Mouse (Mus musculus) cerebellum, adult 18-20 months (tissue): ENCODE results near the gene Rinl.
A peak's percentile ranks its signal among the peaks of the same experiment; 100 is the strongest.

Source experiments
- DNase-seq, 2 experiments: peaks; one replicate each; pipeline ENCODE4 v3.0.0; 2021

Gene Rinl

GRCm38 (mm10) chr7:28781261-28781663, 7.5 kb upstream of the Rinl start:
- no peak for DNase-seq

GRCm38 (mm10) chr7:28785161-28785560, 3.6 kb upstream of the Rinl start:
- no peak for DNase-seq

DNA sequence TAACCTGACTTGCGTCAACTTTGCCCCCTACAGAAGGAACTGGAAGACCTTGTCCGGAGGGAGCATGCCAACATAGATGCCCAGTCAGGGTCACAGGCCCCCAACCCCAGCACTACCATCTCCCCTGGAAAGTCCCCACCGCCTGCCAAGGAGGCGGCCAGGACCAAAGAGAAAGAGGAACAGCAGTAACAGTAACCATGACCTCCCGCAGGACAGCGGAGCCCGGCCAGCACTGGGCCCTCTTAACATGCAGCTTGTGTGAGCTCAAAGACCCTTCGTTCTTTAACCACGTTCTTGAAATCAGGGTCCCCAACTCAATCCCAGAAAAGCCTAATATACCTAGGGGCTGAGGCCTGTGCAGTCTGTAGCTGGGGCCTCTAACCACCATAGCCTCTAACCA, 885 bp upstream of the Rinl start:
- DNase-seq, result no peak

DNA sequence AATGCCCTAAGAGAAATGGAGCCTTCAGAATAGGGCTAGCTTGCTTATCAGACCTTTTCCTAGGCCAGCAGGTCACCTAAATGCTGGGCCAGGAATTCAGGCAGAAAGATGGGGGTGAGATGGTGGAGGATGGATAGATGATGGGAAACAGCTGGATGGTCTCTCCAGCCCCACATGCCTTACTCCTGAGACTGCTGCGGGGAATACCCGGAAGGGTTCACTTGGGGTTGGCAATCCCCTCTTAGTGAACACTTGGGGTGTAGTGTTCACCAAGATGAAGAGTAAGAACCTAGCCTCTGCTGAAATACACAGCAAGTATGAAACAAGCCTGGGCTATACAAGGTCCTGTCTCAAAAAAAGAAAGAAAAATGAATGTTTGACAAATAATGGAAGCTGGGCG, 466 bp downstream of the Rinl start:
- DNase-seq, result no peak

GRCm38 (mm10) chr7:28790066-28790806, 1.5 kb downstream of the Rinl start:
- no peak for DNase-seq

- no peak for DNase-seq
Measured at GRCm38 (mm10) chr7:28791706-28792105, 2.9 kb downstream of the Rinl start.

GRCm38 (mm10) chr7:28792391-28793185, 3.8 kb downstream of the Rinl start:
- DNase-seq, result no peak

- DNase-seq, result no peak
Measured at GRCm38 (mm10) chr7:28793834-28794233, 5.1 kb downstream of the Rinl start.

GRCm38 (mm10) chr7:28794496-28794895, 5.7 kb downstream of the Rinl start:
- no peak for DNase-seq

DNA sequence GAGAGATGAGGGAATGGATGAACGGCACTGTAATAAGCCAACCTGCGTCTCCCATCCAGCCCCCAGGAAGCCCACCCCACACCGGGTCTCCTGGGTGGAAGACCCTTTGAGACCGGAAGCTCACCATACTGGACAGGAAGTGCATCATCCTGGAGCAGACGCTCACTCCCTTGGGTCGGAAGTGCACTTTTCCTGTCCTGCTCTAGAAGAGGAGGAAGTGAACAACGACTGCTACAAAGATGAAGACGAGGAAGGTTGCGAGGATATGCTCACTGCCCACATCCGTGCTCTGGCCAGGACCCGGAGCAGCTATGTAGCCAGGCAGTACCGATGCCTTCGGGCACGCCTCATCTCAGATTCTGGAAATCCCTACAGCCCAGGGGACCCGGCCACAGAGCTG, 7.1 kb downstream of the Rinl start:
- DNase-seq, result no peak

DNA sequence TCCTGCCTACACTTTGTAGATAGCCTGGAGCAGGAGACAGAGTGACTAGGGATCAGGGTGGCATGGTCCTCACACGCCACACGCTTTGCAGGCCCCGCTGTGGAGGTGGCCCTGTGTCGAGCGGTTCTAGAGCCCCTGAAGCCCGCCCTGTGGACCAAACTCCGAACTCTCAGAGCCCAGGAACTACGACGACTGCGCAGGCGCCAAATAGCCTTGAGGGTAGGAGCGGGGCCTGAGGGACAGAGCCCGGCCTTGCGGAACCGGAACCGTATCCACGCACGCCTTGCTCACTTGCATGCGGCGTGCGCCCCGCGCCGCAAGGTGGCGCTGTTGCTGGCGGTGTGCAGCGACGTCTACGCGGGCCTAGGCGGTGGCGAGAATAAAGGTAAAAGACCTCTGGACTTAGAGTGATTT, 7.8 kb downstream of the Rinl start:
- DNase-seq, result peak; percentile 80 to 92

- no peak for DNase-seq
Measured at GRCm38 (mm10) chr7:28799994-28800393, 11.2 kb downstream of the Rinl start.

DNA sequence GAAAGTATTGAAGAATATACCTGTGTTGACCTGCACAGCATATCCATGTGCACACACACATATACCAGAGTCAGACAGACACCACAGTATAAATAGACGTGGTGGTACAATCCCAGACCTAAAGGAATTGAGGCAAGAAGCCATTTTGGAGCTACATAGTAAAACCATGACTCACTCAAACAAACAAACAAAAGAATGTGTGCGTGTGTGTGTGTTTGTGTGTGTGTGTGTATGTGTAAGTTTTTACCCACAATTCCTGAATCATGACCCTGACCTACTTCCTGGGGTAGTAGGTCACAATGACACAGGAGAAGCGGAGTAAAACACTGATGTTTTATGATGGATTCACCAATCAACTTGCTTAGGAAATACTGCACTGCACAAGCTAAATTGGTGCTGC, 12.7 kb downstream of the Rinl start:
- no peak for DNase-seq

DNA sequence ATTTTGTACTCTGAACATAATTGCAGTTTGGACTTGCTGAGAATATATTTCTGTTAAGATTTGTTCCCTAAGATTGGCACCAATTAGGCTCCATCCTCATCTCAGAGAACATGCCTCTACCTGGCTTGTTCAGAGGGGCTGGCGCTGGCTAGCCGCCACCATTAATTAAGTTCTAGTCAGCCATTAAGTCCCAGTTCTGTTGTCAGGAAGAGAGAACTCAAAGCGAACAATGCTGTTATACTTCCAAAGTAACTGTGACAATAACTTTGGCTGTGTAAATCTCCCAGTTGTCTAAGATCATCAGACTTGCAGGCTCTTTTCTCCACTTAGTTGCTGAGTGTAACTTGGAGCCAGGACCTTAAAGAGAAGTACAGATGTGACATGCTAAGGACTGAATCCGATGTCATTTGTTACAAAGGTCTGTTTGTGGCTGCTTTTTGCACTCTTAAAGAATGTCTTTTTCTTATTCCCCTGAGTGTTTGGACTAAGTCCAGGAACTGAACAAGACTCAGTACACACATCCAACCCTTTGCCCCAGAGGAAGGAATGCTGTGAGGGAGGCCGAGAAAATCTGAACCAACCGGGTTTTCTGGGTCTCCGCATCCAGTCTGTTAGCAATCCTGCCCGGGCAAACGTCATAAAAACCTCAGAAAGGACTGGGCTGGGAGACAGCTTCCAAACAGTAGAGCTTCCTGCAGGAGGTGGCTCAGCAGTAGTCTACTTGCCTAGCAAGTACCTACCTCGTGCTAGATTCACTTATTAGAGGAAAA, 13.3 kb downstream of the Rinl start:
- DNase-seq, result no peak

- DNase-seq, result no peak
Measured at GRCm38 (mm10) chr7:28802846-28803588, 14.2 kb downstream of the Rinl start.

GRCm38 (mm10) chr7:28803756-28804155, 15.0 kb downstream of the Rinl start:
- no peak for DNase-seq

GRCm38 (mm10) chr7:28806869-28807268, 18.1 kb downstream of the Rinl start:
- DNase-seq, result no peak

- peak in 1 of 2 experiments; percentile 43 for DNase-seq
Measured at GRCm38 (mm10) chr7:28807641-28808220, 19.0 kb downstream of the Rinl start.

- DNase-seq, result peak; percentile 54 to 74
Measured at GRCm38 (mm10) chr7:28808221-28808941, 19.6 kb downstream of the Rinl start, which contains the start of gene Hnrnpl. Hnrnpl (plus strand) TSS chr7:28808541.

DNA sequence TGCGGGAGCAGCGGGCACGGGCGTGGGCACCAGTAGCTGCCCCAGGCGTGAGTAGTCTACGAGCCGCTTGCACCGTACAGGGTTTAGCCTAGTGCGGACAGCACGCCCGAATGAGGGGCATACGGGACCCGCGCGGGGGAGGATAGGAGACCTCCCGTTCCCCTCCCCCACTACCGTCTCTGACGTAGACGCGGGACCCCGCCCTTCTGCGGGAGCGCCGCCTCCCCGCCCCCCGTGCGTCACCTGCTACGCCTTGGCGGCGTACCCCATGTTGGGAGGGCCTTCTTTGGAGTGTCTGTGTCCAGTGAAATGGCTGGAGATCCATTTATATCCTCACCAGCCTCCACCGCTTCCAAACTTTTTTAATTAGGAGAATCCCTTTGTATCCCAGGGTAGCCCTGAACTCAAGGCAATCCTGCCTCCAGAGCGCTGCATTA, 20.2 kb downstream of the Rinl start:
- peak; percentile 95 to 98 for DNase-seq

- DNase-seq, result peak; percentile 54 to 68
Measured at GRCm38 (mm10) chr7:28809401-28810089, 20.8 kb downstream of the Rinl start.
